30 mouse cellular contexts compared by ENCODE assay signal in the genomic region with DNA sequence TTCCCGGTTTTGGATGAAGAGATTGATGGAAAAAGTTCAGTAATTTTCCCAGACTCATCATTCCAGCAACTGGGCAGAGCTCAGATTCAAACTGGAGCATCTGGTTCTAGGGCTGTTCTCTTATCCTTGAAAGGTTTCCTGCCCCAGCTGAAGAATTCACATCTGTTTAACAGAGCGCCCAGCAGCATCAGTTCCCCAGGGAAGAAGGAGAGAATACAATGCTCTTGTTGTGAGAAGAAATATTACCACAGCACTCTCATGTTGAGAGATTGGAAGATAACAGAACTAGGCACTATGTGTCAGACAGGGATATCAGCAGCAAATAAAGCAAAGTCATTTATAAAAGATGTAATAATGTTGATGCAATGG. TPM values are rescaled to one million over a fixed set of nuclear protein-coding genes. Genes with fewer than 3 reads are reported as not detected.
DNase-seq lines count a peak whose midpoint lies in the region; ATAC-seq and TF ChIP-seq lines count a peak whose summit lies in the region.
"Had no signal": no experiment of that assay in that cellular context is flagged by ENCODE, and none has a peak within 500 bp of the region (broad histone marks: within the 10 kb centered on the region; RNA-seq: fewer than 3 reads in every experiment).

No protein-coding gene starts in this region.

- peak; percentile 27 for DNase-seq in embryo, embryonic 10 days (ENCODE audit: low spot score)
- DNase-seq in embryo, embryonic 9.5 days (ENCODE audit: extremely low spot score): no peak
- peak; percentile 51 for DNase-seq in embryo, embryonic 10.5 days (ENCODE audit: low spot score)
- DNase-seq in left cerebral cortex, postnatal 4 days: no peak
- DNase-seq in cerebellum, adult 8-10 months: no peak
- DNase-seq: adrenal gland, adult 2 months; adrenal gland, postnatal 14 days; B cell, adult 2 months; cerebellum, adult 11-12 months; cerebellum, adult 9-10 months; cerebellum, postnatal 14 days; gastrocnemius, adult 2 months; gastrocnemius, postnatal 25 days; heart, adult 18-20 months; heart, postnatal 36 days had no signal

- H3K27ac ChIP-seq in olfactory bulb, adult 2 months (ENCODE audit: insufficient read depth, low read depth, low read length): peak overlapping the region; percentile 62; the same call in 1 of the 2 replicates
- no peak overlapping the region for H3K27ac ChIP-seq in intestine, embryonic 15.5 days
- H3K27ac ChIP-seq: embryonic facial prominence, embryonic 13.5 days; forebrain, embryonic 10.5 days; forebrain, embryonic 13.5 days; gastrocnemius, adult 2 months; heart, embryonic 15.5 days; hindbrain, embryonic 10.5 days; hindbrain, embryonic 13.5 days had no signal

- no peak for TF ChIP-seq CTCF in olfactory bulb, adult 2 months (IDR thresholded peaks at IDR 0.05; ENCODE audit: insufficient read depth, low read depth, low read length)

- no peak overlapping the region for H3K9ac ChIP-seq in intestine, embryonic 15.5 days
- H3K9ac ChIP-seq: embryonic facial prominence, embryonic 13.5 days; forebrain, embryonic 13.5 days; heart, embryonic 12.5 days; heart, embryonic 15.5 days; hindbrain, embryonic 13.5 days had no signal

- no peaks in the 10 kb centered on the region for H3K27me3 ChIP-seq in intestine, embryonic 15.5 days (replicated peaks)
- H3K27me3 ChIP-seq: CH12.LX; embryonic facial prominence, embryonic 13.5 days; forebrain, embryonic 13.5 days; heart, embryonic 12.5 days; heart, embryonic 15.5 days; hindbrain, embryonic 13.5 days had no signal

- no peak overlapping the region for H3K4me2 ChIP-seq in intestine, embryonic 15.5 days (replicated peaks)
- H3K4me2 ChIP-seq: embryonic facial prominence, embryonic 13.5 days; forebrain, embryonic 13.5 days; heart, embryonic 12.5 days; heart, embryonic 15.5 days; hindbrain, embryonic 13.5 days had no signal

- intact Hi-C loops in left cerebral cortex, postnatal 4 days (cut with DNase I): no loop called here

- H3K4me3 ChIP-seq in olfactory bulb, adult 2 months (ENCODE audit: insufficient read depth, low read depth, low read length): no peak overlapping the region
- no peak overlapping the region for H3K4me3 ChIP-seq in intestine, embryonic 15.5 days (replicated peaks)
- H3K4me3 ChIP-seq: embryonic facial prominence, embryonic 13.5 days; forebrain, embryonic 10.5 days; forebrain, embryonic 13.5 days; gastrocnemius, adult 2 months; heart, embryonic 12.5 days; heart, embryonic 15.5 days; hindbrain, embryonic 10.5 days; hindbrain, embryonic 13.5 days had no signal

- no peak for TF ChIP-seq POLR2A in olfactory bulb, adult 2 months (IDR thresholded peaks at IDR 0.05; ENCODE audit: insufficient read depth, low read depth, low read length)

- no peaks in the 10 kb centered on the region for H3K9me3 ChIP-seq in intestine, embryonic 15.5 days
- H3K9me3 ChIP-seq: embryonic facial prominence, embryonic 13.5 days; forebrain, embryonic 10.5 days; forebrain, embryonic 13.5 days; G1E; heart, embryonic 12.5 days; heart, embryonic 15.5 days; hindbrain, embryonic 10.5 days; hindbrain, embryonic 13.5 days had no signal

- WGBS in olfactory bulb, adult 2 months: 50% methylated on average over 2 of the region's 2 CpGs
- 52% methylated on average over 2 of the region's 2 CpGs for WGBS in intestine, embryonic 15.5 days

- H3K36me3 ChIP-seq in intestine, embryonic 15.5 days: no peaks in the 10 kb centered on the region
- H3K36me3 ChIP-seq: embryonic facial prominence, embryonic 13.5 days; forebrain, embryonic 10.5 days; G1E; heart, embryonic 12.5 days; heart, embryonic 15.5 days; hindbrain, embryonic 10.5 days; hindbrain, embryonic 13.5 days had no signal

- H3K4me1 ChIP-seq in olfactory bulb, adult 2 months (ENCODE audit: control insufficient read depth, insufficient read depth, low read length): no peaks in the 10 kb centered on the region
- no peaks in the 10 kb centered on the region for H3K4me1 ChIP-seq in intestine, embryonic 15.5 days (replicated peaks)
- H3K4me1 ChIP-seq: embryonic facial prominence, embryonic 13.5 days; forebrain, embryonic 10.5 days; forebrain, embryonic 13.5 days; heart, embryonic 15.5 days; hindbrain, embryonic 10.5 days; hindbrain, embryonic 13.5 days had no signal

- 0 out of 2 replicates have a peak, but pooled peaks have one; percentile 20 for ATAC-seq in megakaryocyte progenitor cell, adult 5-6 weeks (replicated peaks; ENCODE audit: poor library complexity)
- no peak for ATAC-seq in intestine, embryonic 15.5 days
- ATAC-seq: forebrain, embryonic 13.5 days; forebrain, embryonic 16.5 days; hindbrain, embryonic 16.5 days; intestine, embryonic 16.5 days had no signal

RNA-seq across cellular contexts. Expression of a gene that starts 13.2 kb away (rescaled TPM):
- 11.1 and 13.5 TPM in 2 replicates for total RNA-seq in megakaryocyte progenitor cell, adult 5-6 weeks (2015)
- 10.1 and 13.3 TPM in 2 replicates for total RNA-seq in megakaryocyte progenitor cell, adult 5-6 weeks (2017)
- polyA plus RNA-seq in olfactory bulb, adult 2 months (2012; ENCODE audit: insufficient read depth, insufficient read length, low replicate concordance, missing spikeins): not detected in 2 replicates
- 10 to 100 TPM; 39.4 to 41.4 TPM for total RNA-seq in left cerebral cortex, postnatal 4 days (2021)
- 5.6 and 5.9 TPM in 2 replicates for polyA plus RNA-seq in intestine, embryonic 15.5 days (2015; fragmentation: Nextera tagmentation; extraction: Ambion mirVana)

Comparison
In these comparisons a context has a peak if more than half of its experiments do, and no peak if none do; other contexts are left out.
1. DNase-seq: peak in embryo, embryonic 10 days (single experiment) and embryo, embryonic 10.5 days (single experiment); none in embryo, embryonic 9.5 days (single experiment), left cerebral cortex, postnatal 4 days (single experiment) and cerebellum, adult 8-10 months (single experiment).